Mouse (Mus musculus) stomach, postnatal 0 days (tissue): ENCODE data around the gene Rims3.

Experiments
- CTCF ChIP-seq: IDR thresholded peaks from 2 replicates; pipeline ENCODE4 v1.5.1; 2016; ENCODE audit warnings: antibody characterized with exemption, low read depth, mild to moderate bottlenecking, moderate library complexity
- EP300 ChIP-seq: optimal IDR thresholded peaks from 2 replicates; pipeline ENCODE3; 2016; ENCODE audit warnings: antibody characterized with exemption

- TF ChIP-seq CTCF = no peak
- TF ChIP-seq EP300 = no peak
These were observed 36.3 kb downstream of the Rims3 start for GRCm38 (mm10) chr4:120890754-120891440.
